Mouse (Mus musculus): ENCODE results near the gene Clmp. TPM values are rescaled to one million over a fixed set of nuclear protein-coding genes. Genes with fewer than 3 reads are reported as not detected.
"Not testable (repeated sequence)": the region's sequence is repeated elsewhere in the genome, so short reads cannot be mapped to it uniquely, and the experiment has no call there.

Clmp gene
- polyA plus RNA-seq, 1 experiment: 48.4 TPM

DNA sequence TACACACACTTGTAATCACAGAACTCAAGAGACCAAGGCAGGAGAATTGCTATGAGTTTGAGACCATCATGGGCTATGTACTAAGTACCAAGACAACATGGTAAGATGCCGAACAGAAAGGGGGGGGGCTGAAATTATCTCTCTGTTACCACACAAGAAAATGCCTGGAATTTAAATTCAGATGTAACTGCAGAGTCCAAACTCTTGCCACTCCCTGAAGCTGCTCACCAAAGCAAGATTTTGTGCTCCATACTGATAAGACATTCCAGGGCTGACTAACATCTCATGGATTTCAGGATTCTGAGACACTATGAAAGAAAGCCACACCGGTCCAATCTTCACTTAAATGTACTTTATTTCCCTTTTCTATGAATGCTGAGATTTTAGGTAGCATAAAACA is 109.8 kb downstream of the Clmp start:
- no peak for DNase-seq (ENCODE audit: low read depth)
- TF ChIP-seq POLR2A (IDR thresholded peaks at IDR 0.05; ENCODE audit: borderline replicate concordance, extremely low read depth, insufficient read depth, insufficient read length, poor library complexity, severe bottlenecking) (no peak), CTCF (IDR thresholded peaks at IDR 0.05; ENCODE audit: borderline replicate concordance, extremely low read depth, insufficient read depth, insufficient read length) (no peak)

DNA sequence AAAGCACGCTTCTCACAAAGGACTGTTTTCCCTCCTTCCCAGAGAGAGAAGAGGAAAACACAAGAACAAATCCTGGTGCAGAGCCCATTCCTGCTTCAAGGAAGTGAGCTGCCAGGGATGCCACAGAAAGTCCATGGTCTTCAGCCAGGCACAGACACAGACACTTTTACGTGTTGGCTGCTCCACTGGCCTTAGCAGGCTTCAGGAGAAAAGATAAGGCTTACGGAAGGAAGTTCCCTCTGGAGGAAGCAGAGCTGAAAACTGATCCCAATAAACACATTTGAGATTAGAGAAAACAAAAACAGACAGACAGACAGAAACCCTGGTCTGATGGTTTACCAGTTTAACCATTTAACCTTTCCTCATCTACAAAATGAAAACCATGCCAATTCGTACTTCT is 110.3 kb downstream of the Clmp start:
- DNase-seq (ENCODE audit: low read depth): no peak
- TF ChIP-seq POLR2A (IDR thresholded peaks at IDR 0.05; ENCODE audit: borderline replicate concordance, extremely low read depth, insufficient read depth, insufficient read length, poor library complexity, severe bottlenecking): no peak
- TF ChIP-seq CTCF (IDR thresholded peaks at IDR 0.05; ENCODE audit: borderline replicate concordance, extremely low read depth, insufficient read depth, insufficient read length): no peak

DNA sequence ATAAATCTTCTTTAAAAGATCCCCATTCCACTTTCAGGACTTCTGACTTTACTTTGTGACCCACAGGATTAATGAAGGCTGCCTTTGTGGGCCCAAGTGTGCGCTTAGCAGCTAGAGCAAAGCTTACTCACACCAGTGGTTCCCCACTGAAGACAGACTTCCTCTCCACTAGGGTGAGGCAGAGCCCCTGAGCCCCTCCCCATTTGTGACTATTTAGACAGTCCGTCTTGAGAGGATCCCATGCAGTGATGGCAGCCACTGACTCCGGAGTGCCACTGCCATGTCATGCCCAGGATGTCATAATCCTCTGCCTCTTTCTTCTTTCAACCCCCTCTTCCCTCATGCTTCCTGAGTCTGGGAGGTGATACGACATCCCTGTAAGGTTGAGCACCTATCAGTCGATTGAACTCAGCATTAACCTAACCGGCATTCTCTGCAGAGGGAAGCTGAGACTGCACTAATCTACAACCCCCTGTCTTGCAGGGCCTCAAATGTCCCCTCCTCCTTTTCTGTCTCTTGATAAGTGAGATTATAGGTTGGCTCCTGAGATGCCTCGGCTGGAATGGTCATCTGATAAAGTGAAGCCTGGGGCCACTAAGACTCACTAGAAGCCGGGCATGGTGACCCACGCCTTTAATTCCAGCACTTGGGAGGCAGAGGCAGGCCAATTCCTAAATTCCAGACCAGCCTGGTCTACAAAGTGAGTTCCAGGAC is 112.6 kb downstream of the Clmp start:
- TF ChIP-seq CTCF (IDR thresholded peaks at IDR 0.05; ENCODE audit: borderline replicate concordance, extremely low read depth, insufficient read depth, insufficient read length) (no peak), POLR2A (IDR thresholded peaks at IDR 0.05; ENCODE audit: borderline replicate concordance, extremely low read depth, insufficient read depth, insufficient read length, poor library complexity, severe bottlenecking) (no peak)
- DNase-seq (ENCODE audit: low read depth): no peak

DNA sequence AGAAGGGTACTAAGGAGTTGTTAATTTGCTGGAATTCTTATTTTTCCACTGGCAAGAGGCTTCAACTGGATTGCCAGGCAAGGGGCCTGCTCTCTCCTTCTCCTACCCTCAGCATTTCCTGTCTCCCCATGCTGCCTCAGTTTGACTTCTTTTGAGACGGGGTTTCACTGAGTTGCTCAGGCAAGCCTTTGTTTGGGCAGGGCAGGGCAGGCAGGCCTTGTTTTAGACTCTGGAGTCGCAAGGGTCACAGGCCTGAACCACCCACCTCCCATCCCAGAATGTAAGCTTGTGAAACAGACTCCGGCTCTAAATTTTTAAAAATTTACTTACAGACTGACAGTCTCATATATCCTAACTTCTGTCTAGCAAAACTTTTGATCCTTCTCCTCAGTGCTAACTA is 113.3 kb downstream of the Clmp start:
- no peak for TF ChIP-seq CTCF (IDR thresholded peaks at IDR 0.05; ENCODE audit: borderline replicate concordance, extremely low read depth, insufficient read depth, insufficient read length)
- no peak for TF ChIP-seq POLR2A (IDR thresholded peaks at IDR 0.05; ENCODE audit: borderline replicate concordance, extremely low read depth, insufficient read depth, insufficient read length, poor library complexity, severe bottlenecking)
- peak; percentile 20 for DNase-seq (ENCODE audit: low read depth)

DNA sequence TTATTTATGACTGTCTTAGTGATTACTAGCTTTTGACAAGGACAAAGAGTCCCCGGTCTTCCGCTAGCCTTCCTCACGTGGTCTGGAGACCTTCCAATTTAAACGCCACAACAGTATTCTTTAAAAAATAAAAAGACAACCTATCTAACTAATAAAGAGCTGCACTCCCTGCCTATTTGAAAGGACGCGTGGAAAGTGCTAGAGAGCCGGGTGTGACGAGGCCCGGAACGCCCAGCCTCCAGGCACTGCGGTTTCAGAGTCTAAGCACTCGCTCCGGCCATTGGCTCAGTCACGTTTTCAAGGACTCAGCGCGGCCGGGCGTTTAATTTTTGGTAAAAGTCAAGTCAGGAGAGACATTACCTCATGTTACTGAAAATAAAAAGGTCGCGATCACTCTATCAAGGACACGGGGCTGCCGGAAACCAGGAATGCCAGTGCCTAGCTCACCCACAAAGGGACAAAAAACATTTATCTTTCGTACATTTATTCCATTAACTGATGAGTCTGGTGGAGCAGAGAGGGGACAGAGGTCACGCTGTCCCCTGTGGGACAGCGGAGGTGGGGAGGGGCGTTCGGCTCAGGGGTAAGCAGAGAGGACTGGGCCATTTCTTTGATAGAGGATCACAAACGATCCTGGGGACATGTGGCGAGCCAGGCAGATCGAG is 114.2 kb downstream of the Clmp start:
- peak; percentile 79 for DNase-seq (ENCODE audit: low read depth)
- peak; percentile 31; the same call in 1 of the 2 replicates for TF ChIP-seq POLR2A (IDR thresholded peaks at IDR 0.05; ENCODE audit: borderline replicate concordance, extremely low read depth, insufficient read depth, insufficient read length, poor library complexity, severe bottlenecking)
- no peak for TF ChIP-seq CTCF (IDR thresholded peaks at IDR 0.05; ENCODE audit: borderline replicate concordance, extremely low read depth, insufficient read depth, insufficient read length)

DNA sequence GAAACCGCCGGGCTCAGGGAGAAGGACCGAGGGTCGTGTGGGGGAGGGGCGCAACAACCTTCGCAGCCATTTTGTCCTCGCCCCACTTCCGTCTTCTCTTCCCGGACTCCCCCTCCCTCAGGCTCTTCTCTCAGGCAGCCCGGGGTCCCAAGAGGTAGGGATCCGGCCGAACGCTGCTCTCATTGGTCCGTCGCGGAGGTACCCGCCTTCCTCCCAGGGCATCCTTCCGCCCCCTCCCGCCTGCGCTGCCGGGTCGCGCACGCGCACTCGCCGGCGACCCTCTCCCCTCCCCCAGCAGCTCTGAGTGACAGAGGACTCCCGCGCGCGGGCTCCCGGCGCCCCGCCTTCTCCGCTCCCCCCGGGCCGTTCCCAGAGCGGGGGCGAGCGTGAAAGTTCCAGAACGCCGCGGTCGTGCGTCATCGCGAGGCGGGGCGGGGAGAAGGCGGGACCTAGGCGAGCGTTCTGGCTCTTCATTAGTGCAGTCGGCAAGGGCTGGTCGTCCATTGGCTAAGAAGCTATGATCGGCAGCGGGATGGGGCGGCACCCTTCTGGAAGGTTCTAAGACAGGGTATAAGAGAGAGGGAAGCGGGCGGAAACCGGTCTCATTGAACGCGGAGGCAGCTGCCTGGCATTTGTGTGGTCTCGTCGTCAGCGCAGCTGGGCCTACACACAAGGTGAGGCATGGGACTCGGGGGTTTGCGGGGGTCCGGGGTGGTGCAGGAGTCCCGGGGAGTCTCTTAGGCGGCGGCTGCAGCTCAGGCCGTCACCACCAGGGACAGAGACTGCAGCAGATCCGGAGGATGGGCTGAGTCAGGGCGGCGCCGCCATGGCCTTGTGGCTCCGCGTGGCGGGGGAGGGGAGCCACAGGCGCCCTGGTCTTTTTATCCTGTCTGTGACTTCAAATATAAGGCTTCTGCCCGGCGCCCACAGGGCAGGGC is 115.2 kb downstream of the Clmp start, which contains the start of gene Hspa8:
Gene Hspa8, plus strand, starts transcription at position 310 of the 938 bp plus-strand sequence.
- DNase-seq (ENCODE audit: low read depth): peak; percentile 100
- TF ChIP-seq POLR2A (IDR thresholded peaks at IDR 0.05; ENCODE audit: borderline replicate concordance, extremely low read depth, insufficient read depth, insufficient read length, poor library complexity, severe bottlenecking): peak; percentile 95; the same call in 1 of the 2 replicates
- TF ChIP-seq CTCF (IDR thresholded peaks at IDR 0.05; ENCODE audit: borderline replicate concordance, extremely low read depth, insufficient read depth, insufficient read length): no peak

DNA sequence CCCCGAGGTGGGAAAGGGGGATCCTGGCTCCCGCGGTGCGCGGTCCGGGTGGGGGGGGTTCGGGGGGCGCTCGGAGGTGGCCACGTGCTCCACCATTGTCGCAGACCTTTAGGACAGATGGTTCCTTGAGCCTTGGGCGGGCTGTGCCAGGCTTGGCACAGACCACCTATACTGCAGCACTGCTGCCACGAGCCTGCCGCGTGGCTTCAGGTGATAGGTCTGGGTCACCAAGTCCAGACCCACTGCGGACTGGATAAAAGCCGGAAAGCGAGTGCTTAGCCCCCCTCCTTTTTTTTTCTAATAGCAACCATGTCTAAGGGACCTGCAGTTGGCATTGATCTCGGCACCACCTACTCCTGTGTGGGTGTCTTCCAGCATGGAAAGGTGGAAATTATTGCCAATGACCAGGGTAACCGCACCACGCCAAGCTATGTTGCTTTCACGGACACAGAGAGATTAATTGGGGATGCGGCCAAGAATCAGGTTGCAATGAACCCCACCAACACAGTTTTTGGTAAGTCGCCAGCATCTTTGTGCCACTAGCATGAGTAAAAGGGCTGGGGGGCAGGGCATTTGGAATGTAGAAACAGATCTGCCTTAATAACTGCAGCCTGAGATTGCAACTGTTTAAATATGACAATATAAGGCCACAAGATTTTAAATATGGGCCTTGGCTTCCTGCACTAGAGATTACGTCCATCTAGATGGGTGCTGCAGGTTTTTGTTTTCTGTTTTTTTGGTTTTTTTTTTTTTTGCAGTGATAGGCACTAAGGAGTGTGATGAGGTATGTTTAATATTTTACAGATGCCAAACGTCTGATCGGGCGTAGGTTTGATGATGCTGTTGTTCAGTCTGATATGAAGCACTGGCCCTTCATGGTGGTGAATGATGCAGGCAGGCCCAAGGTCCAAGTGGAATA is 116.1 kb downstream of the Clmp start:
- peak; percentile 80 for DNase-seq (ENCODE audit: low read depth)

DNA sequence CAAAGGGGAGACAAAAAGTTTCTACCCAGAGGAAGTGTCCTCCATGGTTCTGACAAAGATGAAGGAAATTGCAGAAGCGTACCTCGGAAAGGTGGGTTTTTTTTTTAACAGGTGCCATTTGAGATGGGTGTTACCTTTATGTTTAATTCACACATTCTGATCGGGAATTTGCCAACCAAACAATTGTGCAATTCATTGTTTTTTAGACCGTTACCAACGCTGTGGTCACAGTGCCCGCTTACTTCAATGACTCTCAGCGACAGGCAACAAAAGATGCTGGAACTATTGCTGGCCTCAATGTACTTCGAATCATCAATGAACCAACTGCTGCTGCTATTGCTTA is 116.7 kb downstream of the Clmp start:
- DNase-seq (ENCODE audit: low read depth): not testable (repeated sequence)

DNA sequence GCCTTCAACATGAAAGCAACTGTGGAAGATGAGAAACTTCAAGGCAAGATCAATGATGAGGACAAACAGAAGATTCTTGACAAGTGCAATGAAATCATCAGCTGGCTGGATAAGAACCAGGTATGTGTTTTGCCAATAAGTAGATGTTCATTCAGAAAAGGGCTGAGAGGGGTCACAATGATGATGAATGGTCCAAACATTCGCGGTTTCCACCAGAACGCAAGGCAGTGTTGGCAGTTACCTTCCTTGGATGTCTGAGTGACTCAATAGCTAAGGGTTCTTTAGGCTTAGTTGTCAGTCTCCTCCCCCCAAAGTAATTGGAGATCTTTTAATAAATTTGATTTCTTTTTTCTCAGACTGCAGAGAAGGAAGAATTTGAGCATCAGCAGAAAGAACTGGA is 118.8 kb downstream of the Clmp start:
- DNase-seq (ENCODE audit: low read depth): not testable (repeated sequence)

DNA sequence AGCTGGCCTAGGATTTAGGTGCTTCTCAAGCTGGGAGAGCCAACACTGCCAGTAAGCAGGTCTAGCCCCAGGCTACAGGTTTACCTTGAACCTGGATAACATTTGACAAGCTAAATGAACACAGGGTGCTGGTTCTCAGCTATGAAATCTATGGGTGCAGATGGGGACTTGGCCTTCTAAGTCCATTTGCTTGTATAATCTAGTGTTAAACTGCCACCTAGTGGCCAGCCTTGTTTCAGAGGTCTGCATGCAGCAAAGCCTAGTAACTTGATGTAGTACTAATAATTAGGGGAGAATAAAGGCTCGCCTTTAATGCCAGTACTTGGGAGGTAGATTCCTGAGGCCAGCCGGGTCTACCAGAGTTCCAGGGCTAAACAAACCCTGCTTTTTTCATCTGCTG is 119.5 kb downstream of the Clmp start:
- no peak for TF ChIP-seq POLR2A (IDR thresholded peaks at IDR 0.05; ENCODE audit: borderline replicate concordance, extremely low read depth, insufficient read depth, insufficient read length, poor library complexity, severe bottlenecking)
- peak; percentile 60; the same call in 1 of the 2 replicates for TF ChIP-seq CTCF (IDR thresholded peaks at IDR 0.05; ENCODE audit: borderline replicate concordance, extremely low read depth, insufficient read depth, insufficient read length)
- DNase-seq (ENCODE audit: low read depth): peak; percentile 93

Data from brain, embryonic 14.5 days (tissue).